Mouse (Mus musculus): ENCODE measurements around the gene Bcor. TPM values are rescaled to one million over a fixed set of nuclear protein-coding genes. Genes with fewer than 3 reads are reported as not detected.
A peak's percentile ranks its signal among the peaks of the same experiment; 100 is the strongest.

Gene Bcor
- total RNA-seq (2017), result 41.1 and 42.0 TPM in 2 replicates

DNA sequence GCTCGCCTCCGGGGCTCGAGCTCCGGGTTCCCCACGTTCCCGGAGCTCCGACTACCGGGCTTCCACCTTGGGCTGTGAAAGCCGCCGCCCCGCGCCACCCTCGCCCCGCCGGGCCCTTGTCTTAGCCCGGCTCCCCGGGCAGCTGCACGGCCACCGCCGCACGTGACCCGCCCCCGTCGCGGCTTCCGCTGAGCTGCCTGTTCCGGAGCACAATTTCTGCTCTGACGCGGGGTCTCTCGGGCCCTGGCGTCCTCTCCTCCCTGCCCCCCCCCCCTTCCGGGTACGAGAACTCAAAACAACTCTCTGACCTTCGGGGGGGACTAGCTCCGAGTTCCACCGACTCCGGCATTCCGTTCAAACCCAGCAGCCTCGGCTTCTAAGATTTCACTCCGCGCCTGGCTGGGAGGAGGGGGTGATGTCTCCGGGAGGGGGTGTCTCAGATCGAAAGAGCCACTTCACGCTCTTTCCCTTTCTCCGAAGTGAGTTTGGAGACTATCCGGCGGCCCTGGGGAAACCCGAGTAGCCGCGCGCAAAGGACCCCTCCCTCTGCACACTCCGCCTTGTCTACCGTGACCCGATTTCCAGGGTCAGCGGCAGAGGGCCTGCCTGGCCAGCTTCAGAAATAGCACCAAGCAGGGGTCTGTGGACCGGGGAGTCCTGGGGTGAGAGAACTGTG is at the start of gene Bcor:
TSS of gene Bcor (minus strand) at position 375 of the 676 bp plus-strand sequence.
- ATAC-seq (replicated peaks in 1 of 2; ENCODE audit: insufficient read depth in 1 of 2, low FRiP score in 2 of 2, low TSS enrichment in 1 of 2, low read depth in 1 of 2, poor library complexity in 2 of 2, severe bottlenecking in 2 of 2), result 0 out of 4 replicates have a peak, but pooled peaks have one; percentile 5 to 18

DNA sequence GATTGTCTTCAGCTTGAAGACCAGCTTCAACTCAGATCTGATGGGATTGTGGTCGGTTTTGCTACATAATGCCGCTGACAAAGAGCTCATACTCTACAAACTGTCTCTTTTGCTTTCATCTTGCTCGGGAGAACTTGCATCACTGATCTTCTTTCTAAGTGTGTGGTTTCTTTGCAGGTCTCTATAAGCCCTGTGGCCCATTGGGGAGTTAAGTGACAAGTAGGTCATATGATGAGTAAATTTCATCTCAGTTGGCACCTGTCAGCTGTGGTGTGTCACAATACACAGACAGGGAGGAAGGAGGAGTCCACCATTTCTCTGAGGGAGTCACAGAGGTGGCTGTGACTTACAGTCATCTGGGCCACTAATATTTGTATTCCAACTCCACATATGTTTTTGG is 42.8 kb upstream of the Bcor start:
- ATAC-seq (replicated peaks in 1 of 2; ENCODE audit: insufficient read depth in 1 of 2, low FRiP score in 2 of 2, low TSS enrichment in 1 of 2, low read depth in 1 of 2, poor library complexity in 2 of 2, severe bottlenecking in 2 of 2), result no peak

DNA sequence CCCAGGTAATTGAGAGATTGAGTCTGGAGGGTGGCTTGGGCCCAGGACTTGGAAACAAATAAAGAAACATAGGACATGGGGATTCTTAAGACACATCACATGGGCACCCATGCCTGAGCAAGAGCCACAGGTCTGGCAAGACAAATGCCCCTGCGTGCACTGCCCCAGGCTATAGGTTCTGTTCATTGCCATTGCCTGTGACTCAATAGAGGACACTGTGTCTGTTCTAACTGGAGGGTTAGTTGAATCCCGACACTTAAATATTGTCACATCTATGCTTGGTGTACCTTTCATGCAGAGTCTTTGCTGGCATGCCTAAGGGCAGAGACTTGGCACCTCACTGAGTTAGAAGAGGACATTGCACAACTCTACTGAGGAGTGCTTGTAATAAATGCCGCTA is 41.0 kb upstream of the Bcor start:
- ATAC-seq (replicated peaks in 1 of 2; ENCODE audit: insufficient read depth in 1 of 2, low FRiP score in 2 of 2, low TSS enrichment in 1 of 2, low read depth in 1 of 2, poor library complexity in 2 of 2, severe bottlenecking in 2 of 2), result no peak

DNA sequence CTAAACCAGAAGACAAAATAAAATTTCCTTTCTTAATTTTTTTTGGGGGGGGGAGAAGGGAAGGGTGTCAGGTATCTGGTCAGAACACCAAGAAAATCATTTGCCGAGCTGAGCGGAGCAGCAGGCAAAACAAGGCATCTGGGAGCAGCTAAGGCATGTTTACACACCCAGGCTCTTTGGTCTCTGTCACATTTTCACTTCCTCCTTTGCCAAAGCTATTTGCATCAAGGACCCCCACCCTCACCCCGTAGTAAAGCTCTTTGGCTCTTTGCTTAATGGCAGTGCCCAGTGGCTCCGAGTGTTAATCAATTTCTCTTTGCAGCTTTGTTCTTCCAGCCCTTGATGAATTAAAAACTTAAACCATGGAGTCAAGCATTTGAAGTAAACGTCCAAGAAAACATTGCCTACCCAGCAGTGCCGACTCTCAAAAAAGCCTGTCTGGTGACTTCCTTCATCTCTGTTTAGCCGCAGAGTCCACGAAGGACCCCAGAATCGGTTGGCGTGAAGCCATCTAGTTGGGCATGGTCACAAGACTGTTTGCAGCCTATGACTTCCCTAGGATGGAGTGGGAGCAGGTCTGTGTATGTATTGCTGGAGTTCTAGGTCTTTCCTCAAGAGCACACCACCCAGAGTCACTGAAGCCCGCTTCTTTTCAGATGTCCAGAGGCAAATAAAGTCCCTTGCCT is 35.2 kb upstream of the Bcor start:
- 0 out of 4 replicates have a peak, but pooled peaks of 1 of the 2 experiments have one; percentile 17 for ATAC-seq (replicated peaks in 1 of 2; ENCODE audit: insufficient read depth in 1 of 2, low FRiP score in 2 of 2, low TSS enrichment in 1 of 2, low read depth in 1 of 2, poor library complexity in 2 of 2, severe bottlenecking in 2 of 2)

DNA sequence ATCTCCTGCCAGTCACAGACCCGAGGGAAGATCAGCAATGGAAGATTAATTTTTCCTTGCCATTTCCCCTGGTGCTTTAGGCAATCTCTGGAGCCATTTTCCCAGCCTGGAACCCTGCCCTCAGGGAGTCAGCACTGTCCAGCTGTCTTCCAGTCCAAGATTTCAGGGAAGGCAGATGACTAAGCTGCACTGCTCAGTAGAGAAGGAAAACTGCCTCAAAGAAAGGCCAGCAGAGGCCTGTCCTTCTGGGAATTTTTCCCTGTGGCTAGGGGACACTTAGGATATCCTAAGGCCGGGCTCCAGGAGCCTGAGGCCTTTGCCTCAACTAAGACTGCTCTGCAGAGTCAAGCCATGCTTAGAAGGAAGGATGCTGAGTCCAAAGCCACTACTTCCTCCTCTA is 32.2 kb upstream of the Bcor start:
- no peak for ATAC-seq (replicated peaks in 1 of 2; ENCODE audit: insufficient read depth in 1 of 2, low FRiP score in 2 of 2, low TSS enrichment in 1 of 2, low read depth in 1 of 2, poor library complexity in 2 of 2, severe bottlenecking in 2 of 2)

DNA sequence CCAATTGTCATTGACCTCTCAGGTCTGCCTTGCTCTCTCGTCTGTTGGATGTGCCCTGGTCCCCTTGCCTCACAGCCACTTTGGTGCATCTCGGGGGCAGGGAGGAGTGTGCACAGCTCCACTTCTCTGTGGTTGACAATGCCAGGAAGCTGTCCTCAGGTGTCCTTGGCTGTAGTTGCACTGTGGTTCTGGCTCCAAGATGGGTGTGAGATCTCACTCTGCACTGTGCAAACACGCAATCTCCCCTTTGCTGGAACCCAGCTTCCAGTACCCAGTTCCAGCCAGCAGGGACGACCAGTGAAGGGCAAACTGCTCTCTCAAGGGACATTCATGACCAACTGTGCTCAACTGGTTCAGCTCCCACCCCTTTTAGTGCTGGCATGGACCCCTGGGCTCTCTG is 29.4 kb upstream of the Bcor start:
- ATAC-seq (replicated peaks in 1 of 2; ENCODE audit: insufficient read depth in 1 of 2, low FRiP score in 2 of 2, low TSS enrichment in 1 of 2, low read depth in 1 of 2, poor library complexity in 2 of 2, severe bottlenecking in 2 of 2), result no peak

DNA sequence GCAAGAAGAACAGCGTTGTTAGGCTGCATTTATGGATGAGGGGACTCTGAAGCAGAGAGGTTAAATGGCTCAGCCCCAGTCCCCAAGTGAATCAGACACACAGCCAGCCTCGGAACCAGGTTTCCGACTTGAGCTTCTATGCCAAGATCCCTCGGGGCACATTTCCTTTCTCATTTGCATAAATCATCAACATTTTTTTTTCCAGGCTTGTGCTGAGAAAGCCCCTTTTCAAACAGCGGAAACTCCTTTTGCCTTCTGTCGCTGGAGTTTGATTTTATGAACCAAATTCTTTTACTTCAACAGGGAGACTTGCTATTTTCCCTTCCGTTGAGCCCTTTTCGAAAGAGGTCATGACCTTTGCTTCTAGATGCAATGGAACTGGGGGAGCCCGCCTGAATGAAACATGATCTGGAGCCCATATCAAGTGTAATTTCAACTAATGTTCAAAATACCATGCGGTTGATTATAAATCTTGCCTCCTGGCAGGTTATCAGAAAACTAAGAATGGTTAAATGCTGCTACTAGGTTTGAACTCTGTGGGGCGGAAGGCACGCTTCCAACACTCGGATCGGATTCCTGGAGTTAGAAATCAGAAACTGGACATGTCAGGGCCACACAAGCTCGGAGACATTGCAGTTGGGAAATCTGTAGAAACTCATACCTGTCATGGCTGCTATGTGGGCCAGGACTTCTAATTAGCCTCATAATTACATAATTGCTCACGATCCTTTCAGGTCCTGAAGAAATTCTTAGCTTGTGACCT is 15.2 kb upstream of the Bcor start:
- no peak for ATAC-seq (replicated peaks in 1 of 2; ENCODE audit: insufficient read depth in 1 of 2, low FRiP score in 2 of 2, low TSS enrichment in 1 of 2, low read depth in 1 of 2, poor library complexity in 2 of 2, severe bottlenecking in 2 of 2)

DNA sequence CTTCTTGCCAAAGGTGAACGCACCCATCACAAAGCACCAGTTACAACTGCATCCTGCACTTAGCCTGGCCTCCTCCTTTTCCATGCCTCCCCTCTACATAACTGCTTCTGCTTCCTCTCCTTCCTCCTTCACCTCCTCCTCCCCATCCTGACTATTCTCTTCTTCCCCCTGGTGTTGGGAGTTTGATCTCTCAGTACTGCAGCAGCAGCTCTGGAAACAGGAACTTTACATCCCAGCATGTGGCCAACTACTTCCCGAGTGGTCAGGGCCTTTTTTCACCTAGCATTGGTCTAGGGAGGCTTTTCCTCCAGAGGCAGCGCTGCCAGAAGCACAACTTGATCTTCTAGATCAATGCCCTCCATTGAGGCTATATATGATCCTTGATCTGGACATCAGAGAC is 10.0 kb upstream of the Bcor start:
- ATAC-seq (replicated peaks in 1 of 2; ENCODE audit: insufficient read depth in 1 of 2, low FRiP score in 2 of 2, low TSS enrichment in 1 of 2, low read depth in 1 of 2, poor library complexity in 2 of 2, severe bottlenecking in 2 of 2), result no peak

DNA sequence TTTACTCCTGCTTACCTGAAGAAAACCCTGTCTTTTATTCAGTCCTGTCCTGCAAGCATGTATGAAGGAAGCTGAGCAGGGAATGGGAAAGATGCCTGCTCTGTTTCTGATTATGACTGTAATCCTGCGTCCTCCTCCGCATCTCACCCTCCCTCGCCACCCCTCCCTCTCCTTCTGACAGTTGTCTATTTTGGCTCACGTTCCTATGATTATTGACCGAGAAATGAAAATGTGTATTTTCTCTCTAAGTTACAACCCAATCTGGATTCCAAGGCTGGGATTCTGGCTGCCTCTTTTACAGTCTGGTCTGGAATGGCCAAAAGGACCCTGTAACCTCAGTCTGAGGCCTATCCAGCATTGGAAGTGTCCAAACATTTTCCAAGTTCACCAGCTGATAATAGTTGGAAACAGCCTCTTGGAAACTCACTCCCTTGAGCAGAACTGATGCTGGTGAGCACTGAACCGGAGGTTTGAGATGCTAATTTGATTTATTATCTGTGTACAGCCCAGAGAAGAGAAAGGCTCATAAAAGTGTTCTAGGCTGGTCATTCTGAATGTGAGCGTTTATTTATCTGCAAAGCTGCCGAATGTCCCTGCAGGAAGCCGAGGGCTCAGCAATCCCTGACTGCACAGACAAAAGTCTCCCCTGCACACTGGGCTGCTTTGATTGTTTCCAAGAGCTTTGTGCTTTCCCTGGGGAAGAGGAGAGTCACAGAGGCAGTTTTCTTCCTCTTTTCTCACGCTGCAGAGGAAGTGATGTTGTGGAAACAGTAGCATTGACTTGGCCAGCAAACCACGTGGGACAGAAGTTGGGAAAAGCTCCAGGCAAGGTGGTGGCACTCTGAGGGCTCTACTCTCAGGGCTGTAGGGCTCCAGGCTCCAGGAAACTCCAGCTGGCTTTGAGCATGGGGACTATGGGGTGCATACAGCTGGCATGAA is 4.7 kb upstream of the Bcor start:
- ATAC-seq (replicated peaks in 1 of 2; ENCODE audit: insufficient read depth in 1 of 2, low FRiP score in 2 of 2, low TSS enrichment in 1 of 2, low read depth in 1 of 2, poor library complexity in 2 of 2, severe bottlenecking in 2 of 2), result peak in 1 of 2 experiments; percentile 75; a peak in 2 of 4 replicates

DNA sequence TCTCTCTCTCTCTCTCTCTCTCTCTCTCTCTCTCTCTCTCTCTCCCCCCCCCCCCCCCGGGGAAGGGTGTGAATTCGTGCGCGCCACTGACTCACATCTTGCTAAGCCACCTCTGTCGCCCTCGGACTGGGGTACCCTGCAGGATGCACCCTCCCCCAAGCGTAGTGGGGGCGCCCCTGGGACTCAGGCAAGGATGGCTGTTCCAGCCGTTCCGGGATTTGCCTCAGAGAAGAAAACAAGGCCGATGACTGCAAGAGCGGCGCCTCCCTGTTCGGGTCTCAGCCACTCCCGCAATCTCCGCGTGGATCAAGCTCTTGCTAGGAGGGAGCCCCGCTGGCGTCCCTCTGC is 647 bp downstream of the Bcor start:
- ATAC-seq (replicated peaks in 1 of 2; ENCODE audit: insufficient read depth in 1 of 2, low FRiP score in 2 of 2, low TSS enrichment in 1 of 2, low read depth in 1 of 2, poor library complexity in 2 of 2, severe bottlenecking in 2 of 2), result no peak

DNA sequence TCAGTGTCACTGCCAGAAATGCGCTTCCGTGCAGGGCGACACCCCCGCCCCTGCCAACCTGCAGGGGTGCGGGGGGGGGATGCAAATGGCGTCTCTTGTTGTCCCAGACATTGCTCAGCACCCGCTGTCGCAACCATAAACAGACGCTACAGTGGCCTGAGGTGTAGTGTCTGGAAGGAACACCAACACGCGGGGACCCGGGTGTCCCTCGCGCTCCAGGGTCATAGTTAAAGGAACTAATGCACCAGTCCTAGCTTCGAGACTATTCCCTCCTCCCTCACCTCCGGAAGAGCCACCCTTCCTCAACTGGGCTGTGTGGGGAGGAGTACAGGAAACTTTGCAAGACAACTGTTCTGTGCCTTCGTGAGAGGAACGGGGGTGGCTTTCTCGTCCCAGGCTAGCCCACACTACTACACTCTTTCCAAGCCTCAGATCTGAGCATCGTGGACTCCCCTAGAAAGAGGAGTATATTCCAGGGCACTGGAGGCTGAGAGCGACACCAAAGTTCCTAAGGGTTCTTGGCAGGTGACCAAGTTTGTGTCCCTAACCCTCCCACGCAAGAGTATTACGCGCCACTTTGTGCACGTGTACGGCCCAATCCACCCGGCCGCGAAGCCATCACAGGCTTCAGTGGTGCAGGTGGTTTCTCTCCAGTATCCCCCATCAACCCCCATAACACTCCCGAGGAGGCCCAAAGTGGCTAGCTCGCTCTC is 1.2 kb downstream of the Bcor start:
- peak; percentile 11 to 13; a peak in 3 of 4 replicates for ATAC-seq (replicated peaks in 1 of 2; ENCODE audit: insufficient read depth in 1 of 2, low FRiP score in 2 of 2, low TSS enrichment in 1 of 2, low read depth in 1 of 2, poor library complexity in 2 of 2, severe bottlenecking in 2 of 2)

DNA sequence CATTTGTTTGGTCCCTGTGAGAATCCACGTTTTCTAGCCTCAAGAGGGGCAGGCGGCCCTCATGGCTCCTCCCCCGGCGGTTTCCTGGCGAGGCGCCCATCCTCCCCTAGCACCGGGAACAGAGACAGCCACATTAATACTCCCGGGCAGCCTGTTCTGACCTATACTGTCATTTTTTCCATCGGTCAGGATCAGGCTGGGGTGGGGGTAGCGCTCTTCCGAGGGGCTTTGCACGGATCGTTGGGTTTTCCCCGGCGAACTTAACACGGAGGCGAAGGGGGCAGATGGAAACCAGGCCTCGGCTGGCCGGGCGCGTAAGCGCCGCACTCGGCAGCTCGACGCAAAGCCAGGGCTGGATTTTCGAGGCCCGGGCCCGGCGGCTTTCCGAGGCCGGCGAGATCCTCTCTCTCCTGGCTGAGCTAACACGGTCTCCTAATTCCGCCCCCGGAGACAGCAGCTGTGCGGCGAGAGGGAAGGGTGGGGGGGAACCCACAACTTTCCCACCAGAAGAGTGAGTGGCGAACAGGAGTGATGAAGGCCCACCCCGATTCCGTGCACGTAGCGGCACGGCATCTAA is 1.8 kb downstream of the Bcor start:
- peak in 1 of 2 experiments; percentile 12; a peak in 1 of 4 replicates for ATAC-seq (replicated peaks in 1 of 2; ENCODE audit: insufficient read depth in 1 of 2, low FRiP score in 2 of 2, low TSS enrichment in 1 of 2, low read depth in 1 of 2, poor library complexity in 2 of 2, severe bottlenecking in 2 of 2)

DNA sequence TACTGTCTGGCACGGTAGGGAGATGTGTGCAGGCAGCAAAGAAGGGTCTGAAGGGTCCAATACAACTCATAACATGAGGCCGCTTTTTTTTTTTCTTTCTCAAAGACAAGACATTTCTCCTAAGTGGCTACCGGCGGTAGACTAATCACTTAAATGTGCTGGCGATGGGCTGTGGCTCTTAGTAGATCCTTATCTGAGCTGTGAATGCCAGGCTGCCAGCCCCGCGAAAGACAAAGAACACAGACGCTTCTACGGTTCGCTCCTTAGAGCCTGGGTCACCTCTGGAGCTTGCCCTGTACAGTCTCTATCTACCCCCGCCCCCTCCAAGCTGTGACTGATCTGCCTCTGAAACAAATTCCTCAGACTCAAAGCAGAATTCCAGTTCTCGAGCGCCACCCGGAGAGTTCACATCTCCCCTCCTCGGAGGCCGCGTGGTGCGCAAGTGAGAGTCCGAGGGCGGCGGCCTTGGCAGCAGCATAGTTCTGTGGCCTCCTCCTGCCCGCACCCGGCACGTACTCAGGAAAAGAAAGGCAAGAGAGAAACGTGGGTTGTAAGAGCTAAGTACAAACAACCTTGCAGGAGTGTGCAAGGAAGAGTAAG is 2.7 kb downstream of the Bcor start:
- ATAC-seq (replicated peaks in 1 of 2; ENCODE audit: insufficient read depth in 1 of 2, low FRiP score in 2 of 2, low TSS enrichment in 1 of 2, low read depth in 1 of 2, poor library complexity in 2 of 2, severe bottlenecking in 2 of 2), result no peak

DNA sequence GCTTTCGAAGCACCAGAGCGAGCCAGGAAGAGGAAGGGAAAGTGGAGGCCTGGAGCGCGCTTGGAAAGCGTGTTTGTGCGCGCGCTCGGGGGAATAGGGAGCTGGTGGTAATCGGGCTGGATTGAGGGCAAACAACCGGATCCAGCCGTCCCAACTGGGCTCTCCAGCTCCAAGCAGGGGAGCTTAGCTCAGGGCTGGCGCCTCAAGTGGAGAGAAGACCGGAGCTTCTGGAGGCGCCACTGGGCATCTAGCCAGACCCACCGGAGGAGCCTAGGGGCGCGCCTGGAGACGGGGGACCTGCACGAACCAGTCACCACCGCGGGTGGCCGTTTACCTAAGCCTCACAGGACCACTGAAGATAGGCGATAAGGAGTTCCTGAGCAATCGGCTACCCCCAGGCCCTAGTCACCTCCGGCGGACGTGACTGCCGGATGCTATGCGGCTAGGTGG is 4.3 kb downstream of the Bcor start:
- ATAC-seq (replicated peaks in 1 of 2; ENCODE audit: insufficient read depth in 1 of 2, low FRiP score in 2 of 2, low TSS enrichment in 1 of 2, low read depth in 1 of 2, poor library complexity in 2 of 2, severe bottlenecking in 2 of 2), result peak; percentile 75 to 79

DNA sequence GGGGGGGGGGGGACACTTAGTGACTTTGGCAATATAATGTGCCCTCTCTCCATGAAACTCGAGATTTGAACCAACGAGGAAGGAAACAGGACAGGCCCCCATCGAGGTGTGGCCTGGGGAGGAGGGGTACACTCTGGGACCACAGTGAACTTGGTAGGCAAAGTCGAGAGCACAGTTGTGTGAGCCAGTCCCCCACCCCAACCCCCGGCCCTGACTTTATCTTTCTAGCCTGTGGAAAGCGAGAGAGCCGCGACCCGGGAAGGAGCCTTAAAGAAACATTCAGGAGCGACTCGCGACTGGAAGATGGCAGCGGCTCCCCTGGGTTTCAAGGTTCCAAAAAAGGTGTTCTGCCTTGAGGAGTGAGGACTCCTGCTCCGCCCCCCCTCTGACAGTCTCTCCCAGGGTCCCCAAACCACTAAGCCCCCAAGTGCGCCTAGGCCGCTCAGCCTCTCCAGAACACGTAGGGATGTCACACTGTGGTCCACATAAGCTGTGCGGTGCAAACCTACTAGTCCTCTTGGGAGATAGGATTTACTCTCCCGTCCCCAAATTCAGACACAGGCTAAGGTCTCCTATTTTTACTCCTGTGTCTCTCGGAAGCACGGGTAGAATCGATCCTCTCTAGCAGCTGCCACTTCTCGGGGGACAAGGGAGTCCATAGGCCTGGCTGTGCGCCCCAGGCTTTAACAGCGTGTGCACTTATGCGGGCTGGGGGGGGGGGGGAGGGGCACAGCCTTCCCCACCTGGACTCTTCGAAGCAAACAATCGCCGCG is 4.9 kb downstream of the Bcor start:
- no peak for ATAC-seq (replicated peaks in 1 of 2; ENCODE audit: insufficient read depth in 1 of 2, low FRiP score in 2 of 2, low TSS enrichment in 1 of 2, low read depth in 1 of 2, poor library complexity in 2 of 2, severe bottlenecking in 2 of 2)
